In genomic region chr12:106302617-106303016, GRCm38 (mm10) we compare ENCODE assay signal across 24 mouse cellular contexts.
DNase-seq lines count a peak whose midpoint lies in the region; ATAC-seq lines count a peak whose summit lies in the region.
"Had no signal": no experiment of that assay in that cellular context is flagged by ENCODE, and none has a peak within 500 bp of the region (broad histone marks: within the 10 kb centered on the region; RNA-seq: fewer than 3 reads in every experiment).

No protein-coding gene starts in this region.

- 51% methylated on average over 8 of the region's 8 CpGs for WGBS in forebrain, embryonic 15.5 days
- 73% methylated on average over 8 of the region's 8 CpGs for WGBS in forebrain, embryonic 11.5 days

- H3K36me3 ChIP-seq in forebrain, embryonic 15.5 days, result no peaks in the 10 kb centered on the region
- no peaks in the 10 kb centered on the region for H3K36me3 ChIP-seq in forebrain, embryonic 11.5 days (ENCODE audit: control insufficient read depth, insufficient read depth, low read length)
- H3K36me3 ChIP-seq: embryonic facial prominence, embryonic 10.5 days; heart, embryonic 15.5 days; intestine, embryonic 15.5 days; limb, embryonic 10.5 days; midbrain, embryonic 13.5 days had no signal

- H3K4me3 ChIP-seq in forebrain, embryonic 15.5 days, result no peak overlapping the region
- H3K4me3 ChIP-seq in forebrain, embryonic 11.5 days (ENCODE audit: low read depth, low read length), result no peak overlapping the region
- H3K4me3 ChIP-seq: embryonic facial prominence, embryonic 10.5 days; heart, embryonic 15.5 days; intestine, embryonic 15.5 days; limb, embryonic 10.5 days; midbrain, embryonic 13.5 days had no signal

- H3K9ac ChIP-seq in forebrain, embryonic 15.5 days (replicated peaks), result no peak overlapping the region
- no peak overlapping the region for H3K9ac ChIP-seq in forebrain, embryonic 11.5 days (ENCODE audit: low read length)
- H3K9ac ChIP-seq: heart, embryonic 15.5 days; hindbrain, embryonic 14.5 days; intestine, embryonic 15.5 days; liver, postnatal 0 days; midbrain, embryonic 13.5 days had no signal

- H3K4me2 ChIP-seq in forebrain, embryonic 15.5 days (replicated peaks), result no peak overlapping the region
- no peak overlapping the region for H3K4me2 ChIP-seq in forebrain, embryonic 11.5 days (ENCODE audit: low read depth, low read length, severe bottlenecking)
- H3K4me2 ChIP-seq: heart, embryonic 15.5 days; hindbrain, embryonic 14.5 days; intestine, embryonic 15.5 days; midbrain, embryonic 13.5 days had no signal

- peaks cover 17% of the 10 kb centered on the region for H3K4me1 ChIP-seq in forebrain, embryonic 15.5 days
- no peaks in the 10 kb centered on the region for H3K4me1 ChIP-seq in forebrain, embryonic 11.5 days (replicated peaks; ENCODE audit: control insufficient read depth, insufficient read depth, low read length)
- H3K4me1 ChIP-seq: embryonic facial prominence, embryonic 10.5 days; heart, embryonic 15.5 days; intestine, embryonic 15.5 days; limb, embryonic 10.5 days; midbrain, embryonic 13.5 days had no signal

- no peak for ATAC-seq in forebrain, embryonic 15.5 days (replicated peaks)
- ATAC-seq in forebrain, embryonic 11.5 days (replicated peaks; ENCODE audit: low FRiP score), result no peak
- ATAC-seq: CD4-positive, CD25-positive, alpha-beta regulatory T cell, adult 4 months; intestine, embryonic 15.5 days; liver, postnatal 0 days; midbrain, embryonic 13.5 days had no signal

- peak overlapping the region; percentile 74 for H3K27ac ChIP-seq in forebrain, embryonic 15.5 days (replicated peaks)
- H3K27ac ChIP-seq in forebrain, embryonic 11.5 days (ENCODE audit: low read depth, low read length), result no peak overlapping the region
- H3K27ac ChIP-seq: embryonic facial prominence, embryonic 10.5 days; heart, embryonic 15.5 days; hindbrain, embryonic 14.5 days; intestine, embryonic 15.5 days; limb, embryonic 10.5 days; midbrain, embryonic 13.5 days had no signal

- DNase-seq in forebrain, embryonic 11.5 days (ENCODE audit: low spot score), result no peak
- peak; percentile 49 for DNase-seq in layer of hippocampus, adult 11-12 months (ENCODE audit: low spot score)
- DNase-seq in layer of hippocampus, adult 9-10 months (ENCODE audit: low spot score), result no peak
- peak; percentile 71 for DNase-seq in brain, adult 2 months (ENCODE audit: low read depth, low spot score)
- peak; percentile 60 for DNase-seq in layer of hippocampus, adult 9-11 months
- no peak for DNase-seq in kidney, adult 8-10 months
- DNase-seq: adrenal gland, postnatal 14 days; cerebellum, adult 9-10 months; heart, postnatal 36 days; kidney, postnatal 25 days; liver; liver, postnatal 0 days; lung, postnatal 10 days; right cerebral cortex, postnatal 14 days; spleen, adult 18-20 months; thymus, postnatal 14 days had no signal

- no peaks in the 10 kb centered on the region for H3K9me3 ChIP-seq in forebrain, embryonic 15.5 days
- H3K9me3 ChIP-seq in forebrain, embryonic 11.5 days (ENCODE audit: control insufficient read depth, low read length), result no peaks in the 10 kb centered on the region
- H3K9me3 ChIP-seq: embryonic facial prominence, embryonic 10.5 days; heart, embryonic 15.5 days; intestine, embryonic 15.5 days; limb, embryonic 10.5 days; midbrain, embryonic 13.5 days had no signal

- no peaks in the 10 kb centered on the region for H3K27me3 ChIP-seq in forebrain, embryonic 15.5 days
- H3K27me3 ChIP-seq in forebrain, embryonic 11.5 days (ENCODE audit: control insufficient read depth, insufficient read depth, low read length), result no peaks in the 10 kb centered on the region
- H3K27me3 ChIP-seq: intestine, embryonic 15.5 days had no signal

Comparison
In these comparisons a context has a peak if more than half of its experiments do, and no peak if none do; other contexts are left out.
1. DNase-seq: peak in layer of hippocampus, adult 11-12 months (single experiment), brain, adult 2 months (single experiment) and layer of hippocampus, adult 9-11 months (single experiment); none in forebrain, embryonic 11.5 days (single experiment), layer of hippocampus, adult 9-10 months (single experiment) and kidney, adult 8-10 months (0 of 2).